Mouse (Mus musculus) granulocyte monocyte progenitor cell, adult 5-6 weeks (primary cell): ENCODE data around the gene E2f1. TPM values are rescaled to one million over a fixed set of nuclear protein-coding genes. Genes with fewer than 3 reads are reported as not detected.

Experiments
- ATAC-seq: replicated peaks from 2 replicates; pipeline ENCODE4 v1.8.0; 2016; ENCODE audit warnings: mild to moderate bottlenecking, moderate TSS enrichment, inconsistent platforms; ENCODE audit not compliant: poor library complexity, severe bottlenecking
- total RNA-seq, 2 experiments: library from RNA; stranded (forward) in 1 of 2; stranded (reverse) in 1 of 2; fragments of 200-712, 200-1000 nt in 1 of 2; fragments of >200 nt in 1 of 2; fragmentation: Nextera tagmentation in 1 of 2; gene quantifications; 2 replicates each; pipeline ENCODE4 v1.2.3; 2014 to 2017

The E2f1 gene
- total RNA-seq (2014; fragmentation: Nextera tagmentation) (32.0 and 45.2 TPM in 2 replicates), total RNA-seq (2017) (7.5 and 9.9 TPM in 2 replicates)

DNA sequence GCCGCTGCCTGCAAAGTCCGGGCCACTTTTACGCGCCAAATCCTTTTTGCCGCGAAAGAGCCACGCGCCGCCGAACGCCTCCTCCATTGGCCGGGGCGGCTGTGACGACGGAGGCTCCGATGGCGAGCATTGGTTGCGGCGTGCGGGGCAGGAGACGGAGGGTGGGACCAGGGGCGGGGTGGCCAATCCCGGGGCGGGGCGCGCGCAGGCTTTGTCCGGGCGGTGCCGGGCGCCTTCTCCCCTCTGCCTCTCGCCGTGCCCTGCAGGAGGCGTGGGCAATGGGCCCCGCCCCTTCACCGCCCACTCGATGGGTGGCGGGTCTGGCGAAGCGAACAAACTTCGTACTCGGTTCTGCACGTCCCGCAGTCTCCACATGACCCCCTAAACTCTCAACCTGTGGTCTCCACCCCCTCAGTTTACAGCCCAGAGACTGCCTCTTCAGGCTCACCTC is at the start of gene E2f1:
E2f1 (minus strand) TSS at position 57 of the 451 bp plus-strand sequence.
- ATAC-seq, result peak; percentile 73

DNA sequence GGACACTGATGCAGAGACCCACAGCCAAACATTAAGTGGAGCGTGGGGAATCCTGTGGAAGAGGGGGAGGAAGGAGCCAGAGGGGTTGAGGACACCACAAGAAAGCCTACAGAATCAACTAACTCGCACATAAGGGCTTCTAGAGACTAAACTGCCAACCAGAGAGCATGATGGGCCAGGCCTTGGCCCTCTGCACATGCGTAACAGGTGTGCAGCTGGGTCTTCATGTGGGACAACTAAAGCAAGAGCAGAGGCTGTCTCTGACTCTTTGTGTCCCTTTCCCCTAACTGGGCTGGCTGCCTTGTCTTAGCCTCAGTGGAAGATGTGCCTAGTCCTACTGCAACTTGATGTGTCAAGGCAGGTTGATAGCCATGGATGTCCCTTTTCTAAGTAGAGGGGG is 47.4 kb upstream of the E2f1 start:
- no peak for ATAC-seq

DNA sequence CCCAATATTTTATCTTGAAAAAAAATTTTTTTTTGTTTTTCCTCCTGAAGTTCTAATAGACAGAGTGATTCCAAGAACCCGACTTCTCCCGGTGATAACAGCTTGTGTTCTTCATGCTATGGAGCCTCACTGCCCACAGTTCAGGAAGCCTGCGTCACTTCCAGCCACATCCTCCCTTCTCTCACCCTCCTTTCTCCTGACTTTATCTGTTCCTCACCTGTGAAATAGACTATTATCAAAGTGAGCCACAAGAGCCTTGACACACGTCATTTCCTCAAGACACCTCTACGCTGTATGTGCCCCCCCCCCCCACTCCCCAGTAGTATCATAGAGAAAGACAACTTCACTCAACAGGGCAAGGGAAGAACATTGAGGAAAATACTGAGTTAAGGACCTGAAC is 46.0 kb upstream of the E2f1 start:
- no peak for ATAC-seq

DNA sequence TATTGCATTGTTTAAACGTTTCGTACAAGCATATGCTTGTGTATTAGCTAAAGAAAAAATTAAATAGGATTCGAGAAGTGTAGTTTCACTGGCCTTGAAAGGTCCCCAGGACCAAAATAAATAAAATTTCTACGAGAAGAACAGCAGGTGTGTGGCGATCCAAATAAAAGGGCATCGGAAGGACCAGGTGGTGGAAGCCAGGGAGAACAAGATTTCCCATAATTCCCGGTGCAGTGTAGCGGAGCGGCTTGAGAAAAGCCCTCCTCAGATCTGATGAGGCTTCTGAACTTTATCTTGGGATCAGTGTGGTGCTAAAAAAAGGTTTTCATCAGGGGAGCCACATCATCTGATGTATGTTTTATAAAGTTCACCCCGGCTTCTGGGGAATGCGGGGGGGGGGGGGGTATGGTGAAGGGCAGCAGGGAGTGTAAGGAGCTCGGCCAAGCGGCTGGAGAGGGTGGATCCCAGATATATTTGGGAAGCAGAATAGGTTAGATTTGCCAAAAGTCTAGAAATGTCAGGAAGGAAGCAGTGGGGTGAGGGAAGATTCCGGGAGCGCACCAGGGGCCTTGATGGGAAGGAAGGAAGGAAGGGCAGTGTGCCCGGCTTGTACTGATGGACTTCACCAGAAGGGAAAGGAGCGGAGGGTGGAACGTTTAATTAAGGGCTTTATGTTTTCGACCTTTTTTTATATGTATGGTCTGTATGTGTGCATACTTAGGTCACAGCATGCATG is 45.3 kb upstream of the E2f1 start:
- ATAC-seq, result no peak

DNA sequence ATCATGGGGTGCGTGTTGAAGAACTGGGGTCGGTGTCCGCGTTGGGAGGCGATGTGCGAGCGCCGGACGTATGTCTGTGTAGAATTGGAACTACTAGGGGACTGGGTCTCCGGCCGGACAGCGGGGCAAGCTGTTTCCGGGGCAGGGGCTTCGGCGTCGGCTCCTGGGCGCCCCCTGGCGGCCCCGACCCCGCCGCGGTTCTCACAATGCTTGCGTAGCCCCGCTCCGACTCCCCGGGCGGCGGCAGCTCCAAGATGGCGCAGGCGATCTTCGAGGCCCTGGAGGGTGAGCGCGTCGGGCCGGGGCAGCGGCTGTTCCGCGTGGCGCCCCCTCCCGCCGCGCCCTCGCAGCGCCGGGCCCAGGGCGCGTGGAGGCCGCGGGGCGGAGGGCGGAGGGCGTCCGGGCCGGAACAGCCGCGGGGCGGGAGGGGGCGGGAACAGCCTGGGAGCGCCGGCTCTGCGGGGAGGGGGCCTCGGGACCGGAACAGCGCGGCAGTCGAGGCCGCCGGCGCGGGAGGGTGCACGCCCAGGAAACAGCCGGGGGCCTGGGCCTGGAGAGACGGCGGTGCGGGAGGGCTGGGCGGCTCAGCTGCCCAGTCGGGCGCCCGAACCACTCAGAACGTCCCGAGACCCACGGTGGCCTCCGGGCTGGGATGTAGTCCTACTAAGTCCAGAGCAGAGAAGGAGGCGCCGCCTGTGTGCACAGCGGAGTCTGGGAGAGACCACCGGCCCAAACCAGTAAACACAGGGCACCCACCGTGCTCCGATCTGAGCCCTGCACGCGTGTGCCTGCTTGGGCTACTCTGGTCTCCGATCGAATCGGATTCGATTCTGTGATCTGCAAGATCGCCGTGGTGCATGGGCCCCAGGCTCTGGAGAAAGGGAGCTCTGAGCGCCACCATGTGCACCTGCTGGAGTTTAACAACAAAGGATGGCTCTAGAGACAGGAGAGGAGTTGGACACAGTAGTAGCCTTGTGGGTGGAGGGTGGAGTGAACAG is 43.7 kb upstream of the E2f1 start, which contains the start of the genes Zfp341 and 4930519P11Rik:
Zfp341 (plus strand) TSS at position 180 of the 998 bp plus-strand sequence.
4930519P11Rik (minus strand) TSS at position 320 of the 998 bp plus-strand sequence.
- peak; percentile 84 for ATAC-seq

DNA sequence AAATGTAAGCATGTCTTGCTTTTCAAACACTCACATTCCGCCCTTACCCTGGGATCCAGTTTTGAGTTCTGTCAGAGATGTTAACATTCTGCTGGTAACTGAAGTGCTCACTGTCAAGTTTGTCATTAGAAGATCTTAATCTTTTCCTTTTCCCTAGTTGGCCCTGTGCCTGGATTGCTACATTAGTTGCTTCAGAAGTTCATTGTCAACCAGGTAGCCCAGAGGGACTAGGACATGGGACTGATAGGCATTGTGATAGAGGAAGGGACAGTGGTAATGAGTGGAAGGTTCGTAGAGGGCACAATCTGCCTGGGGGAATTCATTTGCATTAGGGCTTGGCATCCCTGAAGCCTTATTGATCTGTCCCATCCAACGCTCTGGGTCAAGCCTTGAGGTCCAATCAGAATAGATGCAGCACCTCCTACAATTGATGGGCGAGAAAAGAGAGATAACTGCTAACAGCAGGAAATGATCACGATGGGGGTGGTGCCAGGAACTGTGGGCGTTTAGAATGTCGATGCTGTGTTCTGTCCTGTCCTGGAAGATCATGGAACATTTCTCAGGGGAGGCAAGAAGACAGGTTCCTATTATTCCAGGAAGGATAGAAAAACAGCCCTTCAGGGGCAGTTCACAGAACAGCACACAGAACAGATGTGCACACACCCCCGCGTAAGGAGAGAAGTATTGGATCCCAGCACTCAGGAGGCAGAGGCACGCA is 39.5 kb upstream of the E2f1 start:
- ATAC-seq, result no peak

DNA sequence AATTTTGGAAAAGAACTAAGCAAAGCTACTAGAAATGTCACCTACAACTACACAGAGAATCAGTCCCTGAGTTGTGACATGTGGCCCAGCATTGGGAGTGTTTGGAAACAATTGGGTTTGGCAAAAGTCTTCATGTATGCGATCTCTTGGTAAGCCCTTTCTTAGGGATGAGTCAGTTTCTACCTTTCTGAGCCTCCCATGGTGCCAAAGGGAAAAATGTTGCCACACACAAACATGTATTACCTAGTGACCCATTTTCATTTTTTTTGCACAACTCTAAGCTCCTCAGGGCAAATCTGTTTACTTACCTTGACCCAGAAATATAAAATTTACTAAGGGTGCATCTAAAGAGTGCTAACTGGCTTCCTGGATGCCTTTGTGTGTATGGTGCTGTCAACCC is 37.3 kb upstream of the E2f1 start:
- ATAC-seq, result no peak

DNA sequence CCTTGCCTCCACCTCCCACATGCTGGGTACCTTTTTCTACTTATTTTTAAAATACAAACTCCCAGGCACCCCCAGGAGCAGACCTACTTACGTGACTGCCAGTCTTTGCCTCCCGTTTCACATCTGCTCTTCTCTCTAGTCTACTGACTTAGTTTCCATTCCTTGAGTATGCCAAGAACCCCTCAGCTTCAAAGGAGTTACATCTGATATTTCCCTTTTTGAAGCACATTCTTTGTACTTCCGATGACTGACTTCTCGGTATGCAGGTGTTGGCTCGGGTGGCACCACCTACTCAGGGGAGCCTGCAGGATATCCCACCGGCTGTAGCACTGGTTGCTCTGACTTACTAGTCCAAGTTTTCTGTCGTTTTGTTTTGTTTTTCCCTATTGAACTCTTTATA is 34.5 kb upstream of the E2f1 start:
- peak; percentile 3 for ATAC-seq

DNA sequence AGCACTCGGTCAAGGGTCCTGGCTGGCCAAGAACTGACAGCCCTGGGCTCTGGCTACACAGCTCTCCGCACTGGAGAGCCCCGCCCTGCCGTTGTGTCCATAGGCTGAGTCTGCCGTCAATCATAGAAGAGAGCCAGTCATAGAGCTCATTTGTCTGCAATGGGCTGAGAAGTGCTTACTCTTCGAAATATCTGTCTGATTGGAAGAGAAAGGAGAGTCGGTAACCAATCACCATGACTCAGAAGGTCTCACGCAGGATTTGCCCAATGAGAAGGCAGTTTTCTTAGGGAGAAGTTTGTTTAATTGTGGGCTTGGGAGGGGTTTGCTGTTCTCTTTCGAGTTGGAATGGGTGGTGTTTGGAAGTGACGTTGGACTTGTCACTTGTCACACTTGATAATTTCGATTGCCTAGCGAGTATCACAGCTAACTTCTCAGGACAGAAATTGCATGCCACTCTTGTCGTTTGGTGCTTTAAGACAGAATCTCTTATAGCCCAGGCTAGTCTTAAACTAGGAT is 34.0 kb upstream of the E2f1 start, which contains the start of gene Pxmp4:
Pxmp4 (minus strand) TSS at position 71 of the 516 bp plus-strand sequence.
- ATAC-seq, result peak; percentile 94

DNA sequence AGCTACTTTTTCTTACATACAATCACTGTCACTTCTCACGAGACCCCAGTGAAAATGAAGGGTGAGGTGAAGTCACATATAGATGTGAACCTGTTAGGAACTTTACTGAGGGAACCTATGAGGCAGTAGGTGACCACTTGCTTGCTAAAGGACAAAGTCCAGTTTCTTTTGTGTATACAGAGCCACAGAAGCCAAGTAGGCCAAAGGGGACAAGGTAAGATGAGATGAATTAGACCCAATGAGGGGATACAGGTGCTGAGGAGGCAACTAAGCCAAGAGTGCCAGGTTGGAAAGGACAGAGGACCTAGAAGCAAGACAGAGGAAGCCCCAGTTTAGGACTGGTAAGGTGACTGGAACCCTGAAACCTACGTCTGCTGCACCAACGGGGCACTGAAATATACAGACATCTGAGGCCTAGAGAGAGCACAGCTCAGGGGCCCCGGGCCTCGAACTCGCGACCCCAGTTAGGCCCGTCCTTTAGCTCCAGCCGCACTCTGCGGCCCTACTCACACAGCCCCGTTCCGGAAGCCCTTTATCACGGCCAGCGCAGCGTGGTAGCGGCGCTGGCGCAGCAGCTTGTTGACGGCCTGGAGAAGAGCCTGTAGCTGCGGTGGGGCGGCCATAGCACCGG is 33.4 kb upstream of the E2f1 start:
- no peak for ATAC-seq

DNA sequence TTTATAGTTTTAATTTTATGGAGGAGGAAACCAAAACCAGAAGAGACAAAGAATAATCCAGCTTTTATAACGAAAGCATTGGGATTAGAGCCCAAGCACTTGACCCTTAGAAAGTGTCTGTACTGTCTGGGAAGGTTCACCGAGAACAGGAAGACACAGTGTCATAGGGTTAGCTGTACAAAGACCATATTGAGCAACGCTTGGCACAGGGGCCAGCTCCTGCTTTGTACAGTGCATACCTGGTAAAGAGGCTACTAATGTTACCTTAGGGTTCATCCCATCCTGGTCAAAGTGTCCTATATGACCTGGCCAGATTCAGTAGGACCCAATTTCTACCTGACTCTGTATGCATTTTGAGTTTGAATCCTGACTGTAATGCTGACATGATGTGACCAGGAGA is 31.6 kb upstream of the E2f1 start:
- ATAC-seq, result no peak

DNA sequence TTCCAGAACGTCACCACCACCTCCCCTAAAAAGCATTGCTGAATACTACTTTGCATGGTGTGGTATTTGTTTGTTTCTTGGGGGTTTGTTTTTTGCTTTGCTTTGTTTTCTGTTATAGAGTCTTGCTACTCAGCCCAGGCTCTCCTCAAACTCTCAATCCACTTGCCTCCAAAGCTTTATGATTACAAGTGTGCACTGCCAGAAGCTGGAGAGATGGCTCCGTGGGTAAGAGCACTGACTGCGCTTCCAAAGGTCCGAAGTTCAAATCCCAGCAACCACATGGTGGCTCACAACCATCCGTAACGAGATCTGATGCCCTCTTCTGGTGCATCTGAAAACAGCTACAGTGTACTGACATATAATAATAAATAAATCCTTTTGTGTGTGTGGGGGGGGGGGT is 30.9 kb upstream of the E2f1 start:
- ATAC-seq, result no peak

DNA sequence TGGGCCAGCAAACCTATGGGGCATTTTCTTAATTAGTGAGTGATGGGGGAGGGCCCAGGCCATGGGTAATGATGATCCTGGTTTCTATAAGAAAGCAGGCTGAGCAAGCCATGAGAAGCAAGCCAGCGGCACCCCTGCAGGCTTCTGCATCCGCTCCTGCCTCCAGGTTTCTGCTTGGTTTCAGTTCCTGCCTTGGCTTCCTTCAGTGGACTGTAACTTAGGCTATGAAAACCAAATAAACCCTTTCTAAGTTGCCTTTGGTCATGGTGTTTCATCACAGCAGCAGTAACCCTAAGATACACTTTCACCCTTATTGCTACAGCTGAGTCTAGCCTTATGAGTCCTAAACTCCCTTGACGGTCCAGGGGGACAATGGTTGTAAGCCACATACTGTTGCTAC is 27.7 kb upstream of the E2f1 start:
- ATAC-seq, result peak; percentile 85

DNA sequence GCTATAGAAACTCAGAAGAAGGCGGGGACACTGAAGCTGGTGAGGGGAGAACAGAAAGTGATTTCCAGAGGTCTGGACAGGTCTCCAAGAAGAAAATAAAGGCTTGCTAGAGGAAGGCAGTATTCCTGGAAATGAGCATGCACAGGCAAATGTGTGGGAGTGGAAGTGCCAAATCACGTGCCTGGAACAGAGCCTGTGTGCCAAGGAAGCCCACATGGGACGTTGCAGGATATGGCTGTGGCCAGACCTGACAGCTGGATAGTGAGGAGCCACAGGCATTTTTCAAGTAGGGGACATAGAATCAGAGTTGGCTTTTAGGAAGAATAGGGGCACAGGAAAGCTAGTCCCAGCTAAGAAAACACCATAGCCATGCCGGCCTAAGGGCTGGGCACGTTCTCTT is 26.1 kb upstream of the E2f1 start:
- no peak for ATAC-seq

DNA sequence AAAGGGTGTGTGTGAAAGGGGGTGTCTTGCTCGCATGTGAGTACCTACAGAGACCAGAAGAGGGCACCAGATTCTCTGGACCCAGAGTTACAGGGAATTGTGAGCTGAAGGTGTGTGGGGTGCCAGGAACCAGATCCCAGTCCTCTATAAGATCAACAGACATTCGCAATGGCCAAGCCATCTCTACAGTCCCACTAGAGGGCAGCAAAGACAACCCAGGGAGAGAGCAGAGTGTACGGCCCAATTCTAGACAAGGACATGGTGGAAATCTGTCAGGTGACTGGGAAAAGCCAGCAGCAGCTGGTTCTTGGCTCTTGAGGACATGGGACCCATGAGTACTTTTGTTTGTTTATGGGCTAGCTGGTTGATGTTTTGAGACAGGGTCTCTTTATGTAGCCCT is 23.3 kb upstream of the E2f1 start:
- ATAC-seq, result peak; percentile 69

DNA sequence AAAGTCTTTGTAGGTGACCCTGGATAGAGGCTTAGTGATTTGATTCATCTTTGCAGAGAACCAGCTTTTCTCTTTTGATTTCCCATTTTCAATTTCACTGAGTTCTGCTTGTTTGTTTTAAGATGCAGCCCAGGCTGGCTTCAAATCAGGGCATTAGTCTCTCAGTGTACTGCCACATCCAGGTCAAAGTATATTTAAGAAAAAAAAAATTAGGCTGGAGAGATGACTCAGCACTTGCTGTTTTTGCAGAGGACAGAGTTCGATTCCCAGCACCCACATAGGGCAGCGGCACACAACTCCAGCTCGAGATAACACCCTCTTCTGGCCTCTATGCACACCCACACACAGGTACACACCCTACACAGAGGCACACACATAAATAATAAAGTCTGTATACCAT is 21.5 kb upstream of the E2f1 start:
- no peak for ATAC-seq

DNA sequence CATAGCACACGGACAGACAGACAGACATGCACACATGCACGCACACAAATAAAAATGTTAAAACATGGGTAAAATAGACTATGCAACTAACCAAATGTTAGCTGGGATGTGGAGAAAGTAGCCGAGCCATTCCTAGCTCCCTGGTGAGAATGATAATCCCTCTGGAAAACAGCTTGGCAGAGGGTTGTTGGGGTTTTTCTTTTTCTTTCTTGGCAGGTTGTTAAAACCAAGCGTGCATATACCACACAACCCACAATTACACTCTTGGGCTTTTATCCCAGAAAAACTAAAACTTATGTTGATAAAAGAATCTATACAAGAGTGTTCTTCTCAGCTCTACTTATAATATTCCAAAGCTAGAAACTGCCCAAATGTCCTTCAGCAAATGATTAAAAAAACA is 19.4 kb upstream of the E2f1 start:
- no peak for ATAC-seq

DNA sequence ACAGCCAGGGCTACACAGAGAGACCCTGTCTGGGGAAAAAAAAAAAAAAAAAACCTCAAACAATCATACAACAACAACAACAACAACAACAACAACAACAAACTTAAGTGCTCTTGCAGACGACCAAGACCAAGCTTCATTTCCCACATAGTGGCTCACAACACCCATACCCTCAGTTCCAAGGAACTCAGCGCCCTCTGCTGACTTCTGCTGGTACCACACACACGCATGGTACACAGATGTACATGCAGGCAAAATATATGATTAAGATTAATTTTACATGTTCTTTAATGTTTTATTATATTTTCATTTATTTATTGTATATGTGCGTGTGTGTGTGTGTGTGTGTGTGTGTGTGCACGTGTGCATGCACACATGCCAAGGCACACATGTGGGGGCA is 16.7 kb upstream of the E2f1 start:
- peak; percentile 84 for ATAC-seq

DNA sequence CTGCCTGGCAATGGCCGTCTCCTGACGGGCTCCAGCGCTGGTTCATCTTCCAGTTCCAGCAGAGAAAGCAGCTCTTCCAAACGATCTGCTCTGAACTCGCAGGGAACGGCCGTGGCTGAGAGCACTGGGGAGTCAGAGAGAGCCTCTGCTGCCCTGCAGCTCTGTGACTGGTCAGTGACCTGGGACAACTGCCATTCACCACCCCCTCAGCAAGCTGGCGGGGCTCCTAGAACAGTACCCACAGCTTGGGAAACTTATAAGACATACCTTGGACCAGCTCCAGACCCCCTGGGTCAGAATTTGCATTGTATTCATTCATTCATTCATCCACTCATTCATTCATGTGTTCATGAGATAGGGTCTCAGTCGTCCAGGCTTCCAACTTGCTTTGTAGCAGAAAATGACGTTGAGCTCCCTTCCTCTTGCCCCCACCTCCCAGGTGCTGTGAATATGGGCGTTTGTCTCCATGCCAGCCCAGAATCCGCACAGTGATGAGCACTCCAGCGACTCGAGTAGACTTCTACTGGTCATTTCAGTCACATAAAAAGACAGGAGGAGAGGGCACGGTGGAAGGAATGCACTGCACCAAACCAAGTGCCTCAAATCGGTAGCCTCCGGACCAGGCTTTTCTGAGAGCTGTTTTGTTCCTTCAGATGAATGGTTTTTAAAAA is 15.4 kb upstream of the E2f1 start:
- no peak for ATAC-seq
